Mouse (Mus musculus) NIH3T3 (cell line): ENCODE results near the gene Tab2.
"Not testable (repeated sequence)": the region's sequence is repeated elsewhere in the genome, so short reads cannot be mapped to it uniquely, and the experiment has no call there.

Experiments
- DNase-seq: peaks from one replicate; pipeline ENCODE4 v3.0.0-alpha.2; 2012; ENCODE audit warnings: low read depth

Tab2 gene

GRCm38 (mm10) chr10:7888256-7888868, 67.7 kb downstream of the Tab2 start:
- DNase-seq: no peak

- DNase-seq: peak; percentile 90
Measured at GRCm38 (mm10) chr10:7883524-7883923, 72.5 kb downstream of the Tab2 start.

GRCm38 (mm10) chr10:7881971-7882370, 74.1 kb downstream of the Tab2 start:
- no peak for DNase-seq

- DNase-seq: not testable (repeated sequence)
Measured at GRCm38 (mm10) chr10:7880283-7880682, 75.7 kb downstream of the Tab2 start.

GRCm38 (mm10) chr10:7874194-7874593, 81.8 kb downstream of the Tab2 start:
- no peak for DNase-seq

- peak; percentile 37 for DNase-seq
Measured at GRCm38 (mm10) chr10:7871381-7872020, 84.5 kb downstream of the Tab2 start.

- DNase-seq: peak; percentile 72
Measured at GRCm38 (mm10) chr10:7870571-7871315, 85.3 kb downstream of the Tab2 start.

- no peak for DNase-seq
Measured at GRCm38 (mm10) chr10:7869746-7870145, 86.3 kb downstream of the Tab2 start.

GRCm38 (mm10) chr10:7867666-7868030, 88.4 kb downstream of the Tab2 start:
- DNase-seq: no peak

GRCm38 (mm10) chr10:7866762-7867665, 89.0 kb downstream of the Tab2 start:
- DNase-seq: no peak

GRCm38 (mm10) chr10:7864806-7865205, 91.2 kb downstream of the Tab2 start:
- no peak for DNase-seq

GRCm38 (mm10) chr10:7864184-7864583, 91.8 kb downstream of the Tab2 start:
- no peak for DNase-seq

- no peak for DNase-seq
Measured at GRCm38 (mm10) chr10:7863411-7863810, 92.6 kb downstream of the Tab2 start.

- DNase-seq: no peak
Measured at GRCm38 (mm10) chr10:7861937-7862657, 93.9 kb downstream of the Tab2 start.

GRCm38 (mm10) chr10:7861259-7861936, 94.6 kb downstream of the Tab2 start:
- peak; percentile 66 for DNase-seq

GRCm38 (mm10) chr10:7860494-7860893, 95.5 kb downstream of the Tab2 start:
- no peak for DNase-seq
